Mouse (Mus musculus) liver, adult (tissue): ENCODE measurements around the gene Klhl29.

Experiments
- GATA4 ChIP-seq: IDR thresholded peaks from 2 replicates; pipeline ENCODE4 v1.6.1; 2014; ENCODE audit warnings: mild to moderate bottlenecking, low read length; ENCODE audit not compliant: insufficient replicate concordance

The Klhl29 gene

GRCm38 (mm10) chr12:5166141-5166540 lies 209.3 kb downstream of the Klhl29 start:
- TF ChIP-seq GATA4, result no peak

- TF ChIP-seq GATA4, result no peak
Observed at GRCm38 (mm10) chr12:5165411-5165810, 210.1 kb downstream of the Klhl29 start.

- TF ChIP-seq GATA4, result no peak
Observed at GRCm38 (mm10) chr12:5162672-5163071, 212.8 kb downstream of the Klhl29 start.

- no peak for TF ChIP-seq GATA4
Observed at GRCm38 (mm10) chr12:5161631-5162030, 213.9 kb downstream of the Klhl29 start.

GRCm38 (mm10) chr12:5157931-5158481 lies 217.5 kb downstream of the Klhl29 start:
- TF ChIP-seq GATA4, result no peak

- no peak for TF ChIP-seq GATA4
Observed at GRCm38 (mm10) chr12:5157021-5157681, 218.3 kb downstream of the Klhl29 start.

GRCm38 (mm10) chr12:5155177-5155576 lies 220.3 kb downstream of the Klhl29 start:
- no peak for TF ChIP-seq GATA4

- no peak for TF ChIP-seq GATA4
Observed at GRCm38 (mm10) chr12:5151859-5152258, 223.6 kb downstream of the Klhl29 start.

- TF ChIP-seq GATA4, result no peak
Observed at GRCm38 (mm10) chr12:5147346-5148035, 228.0 kb downstream of the Klhl29 start.

- no peak for TF ChIP-seq GATA4
Observed at GRCm38 (mm10) chr12:5143903-5144781, 231.3 kb downstream of the Klhl29 start.

- TF ChIP-seq GATA4, result no peak
Observed at GRCm38 (mm10) chr12:5143224-5143623, 232.3 kb downstream of the Klhl29 start.

GRCm38 (mm10) chr12:5142776-5143175 lies 232.7 kb downstream of the Klhl29 start:
- TF ChIP-seq GATA4, result no peak

- no peak for TF ChIP-seq GATA4
Observed at GRCm38 (mm10) chr12:5141040-5141439, 234.4 kb downstream of the Klhl29 start.

- TF ChIP-seq GATA4, result no peak
Observed at GRCm38 (mm10) chr12:5139302-5139701, 236.2 kb downstream of the Klhl29 start.

- TF ChIP-seq GATA4, result no peak
Observed at GRCm38 (mm10) chr12:5136300-5136699, 239.2 kb downstream of the Klhl29 start.
